Mouse (Mus musculus) B cell, adult 2 months (primary cell): ENCODE measurements around the gene Rasgef1b.

ENCODE experiments used
- DNase-seq, 2 experiments: peaks; one replicate each; pipeline ENCODE4 v3.0.0; 2022

Gene Rasgef1b

DNA sequence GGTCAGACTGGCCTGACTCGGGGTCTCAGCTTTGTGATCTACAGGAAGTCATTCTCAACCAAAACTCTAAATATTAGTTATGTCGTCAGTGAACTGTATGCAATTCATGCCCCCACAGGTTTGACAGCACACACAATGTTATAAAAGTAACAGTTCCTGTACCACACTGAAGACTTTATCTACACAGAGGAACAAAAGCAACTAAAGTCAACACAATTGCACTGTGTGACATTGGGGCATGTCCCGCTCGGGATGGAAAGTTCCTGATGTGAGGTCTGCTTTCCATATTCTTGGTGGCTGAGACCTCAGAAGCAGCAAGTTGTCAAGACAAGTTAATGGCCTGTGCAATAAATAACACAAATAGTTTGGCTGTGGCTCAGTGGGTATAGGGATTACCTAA lies 559.0 kb downstream of the Rasgef1b start:
- DNase-seq: no peak

DNA sequence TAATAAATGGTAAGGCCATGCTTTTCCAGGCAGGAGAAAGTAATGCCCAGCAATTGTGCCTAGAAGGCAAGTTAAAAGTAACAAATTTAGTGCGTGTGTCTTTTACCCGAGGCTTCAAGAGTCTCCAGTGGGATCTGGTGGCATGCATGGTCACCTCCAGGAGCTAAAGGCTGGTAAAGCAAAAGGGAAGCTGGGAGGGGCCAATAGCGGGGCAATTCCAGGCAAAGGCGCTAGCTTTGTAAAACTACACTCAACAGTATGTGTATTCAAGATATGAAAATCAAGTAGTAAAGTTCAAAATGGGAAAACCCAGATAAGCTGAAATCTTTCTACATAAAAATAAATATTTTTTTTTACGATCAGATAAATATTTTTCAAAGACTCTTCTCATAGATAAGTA lies 561.1 kb downstream of the Rasgef1b start:
- no peak for DNase-seq
